Mouse (Mus musculus): ENCODE results near the gene Rdh5. TPM values are rescaled to one million over a fixed set of nuclear protein-coding genes. Genes with fewer than 3 reads are reported as not detected.

Rdh5 gene
- total and polyA plus RNA-seq, 2 experiments from 2014 or later: 7.6 to 9.3 TPM

DNA sequence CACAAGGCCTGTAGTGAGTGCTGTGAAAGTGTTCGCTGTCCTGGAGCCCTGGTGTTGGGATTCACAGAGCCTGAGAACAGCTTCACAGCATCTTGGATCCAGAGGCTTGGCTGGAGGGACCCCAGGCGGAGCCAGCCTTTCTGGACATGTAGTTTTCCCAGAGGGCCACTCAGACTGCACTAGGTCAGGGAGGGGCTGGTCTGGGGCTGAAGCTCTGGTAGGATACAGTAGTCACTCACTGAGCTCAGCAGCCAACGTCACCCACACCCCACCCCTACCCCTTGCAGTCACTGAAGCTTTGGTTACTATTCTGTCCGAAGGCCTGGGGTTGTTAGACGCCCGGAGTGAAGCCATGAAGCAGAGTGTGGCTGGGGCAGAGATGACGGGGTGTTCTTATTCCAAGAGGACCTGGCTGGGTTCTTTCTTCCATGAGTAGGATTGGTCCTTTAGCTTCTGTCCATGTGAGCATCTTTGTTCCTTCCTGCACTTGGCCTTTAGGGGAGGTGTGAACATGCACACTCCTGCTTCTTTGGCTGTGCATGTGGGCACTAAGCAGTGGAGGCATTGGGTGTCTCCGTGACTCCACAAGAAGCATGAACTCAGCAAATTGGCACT lies 13.2 kb upstream of the Rdh5 start:
- TF ChIP-seq CTCF (IDR thresholded peaks at IDR 0.05; ENCODE audit: low read depth) (no peak), EP300 (IDR thresholded peaks at IDR 0.05; ENCODE audit: low read depth) (no peak)
- peaks cover 14% of the 10 kb centered on the region; the same call in 1 of the 2 replicates for H3K27me3 ChIP-seq (ENCODE audit: control insufficient read depth, insufficient read depth, low read length)
- no peak overlapping the region for H3K27ac ChIP-seq (ENCODE audit: low read depth)
- peaks cover 23% of the 10 kb centered on the region; the same call in 1 of the 2 replicates for H3K4me1 ChIP-seq (ENCODE audit: control insufficient read depth, insufficient read depth)
- 0 out of 2 replicates have a peak overlapping the region, but pooled peaks have one; percentile 55 for H3K4me3 ChIP-seq (ENCODE audit: low read depth, low read length)
- H3K9ac ChIP-seq (replicated peaks; ENCODE audit: low read depth, low read length): no peak overlapping the region
- DNase-seq (ENCODE audit: low spot score) (no peak), ATAC-seq (ENCODE audit: insufficient read depth, low read depth) (no peak)
- WGBS: 76% methylated on average over 8 of the region's 8 CpGs
- H3K9me3 ChIP-seq (replicated peaks; ENCODE audit: control insufficient read depth, low read length): no peaks in the 10 kb centered on the region
- no peaks in the 10 kb centered on the region for H3K36me3 ChIP-seq (replicated peaks; ENCODE audit: control insufficient read depth, insufficient read depth, low read length)
- H3K4me2 ChIP-seq (ENCODE audit: low read depth, low read length): peak overlapping the region; percentile 81

- H3K27ac ChIP-seq (ENCODE audit: low read depth): no peak overlapping the region; the same call in 1 of the 2 replicates
- H3K4me3 ChIP-seq (ENCODE audit: low read depth, low read length): peak overlapping the region; percentile 55
- TF ChIP-seq CTCF (IDR thresholded peaks at IDR 0.05; ENCODE audit: low read depth) (0 out of 2 replicates have a peak, but pooled peaks have one; percentile 7), EP300 (IDR thresholded peaks at IDR 0.05; ENCODE audit: low read depth) (no peak)
- H3K4me1 ChIP-seq (ENCODE audit: control insufficient read depth, insufficient read depth): peaks cover 23% of the 10 kb centered on the region; the same call in 1 of the 2 replicates
- H3K9me3 ChIP-seq (replicated peaks; ENCODE audit: control insufficient read depth, low read length): no peaks in the 10 kb centered on the region
- ATAC-seq (ENCODE audit: insufficient read depth, low read depth) (no peak), DNase-seq (ENCODE audit: low spot score) (no peak)
- peaks cover 14% of the 10 kb centered on the region; the same call in 1 of the 2 replicates for H3K27me3 ChIP-seq (ENCODE audit: control insufficient read depth, insufficient read depth, low read length)
- 56% methylated on average over 7 of the region's 7 CpGs for WGBS
- H3K4me2 ChIP-seq (ENCODE audit: low read depth, low read length): peak overlapping the region; percentile 81
- H3K36me3 ChIP-seq (replicated peaks; ENCODE audit: control insufficient read depth, insufficient read depth, low read length): no peaks in the 10 kb centered on the region
- H3K9ac ChIP-seq (replicated peaks; ENCODE audit: low read depth, low read length): no peak overlapping the region
Measured at GRCm38 (mm10) chr10:128934997-128935787, 12.5 kb upstream of the Rdh5 start.

DNA sequence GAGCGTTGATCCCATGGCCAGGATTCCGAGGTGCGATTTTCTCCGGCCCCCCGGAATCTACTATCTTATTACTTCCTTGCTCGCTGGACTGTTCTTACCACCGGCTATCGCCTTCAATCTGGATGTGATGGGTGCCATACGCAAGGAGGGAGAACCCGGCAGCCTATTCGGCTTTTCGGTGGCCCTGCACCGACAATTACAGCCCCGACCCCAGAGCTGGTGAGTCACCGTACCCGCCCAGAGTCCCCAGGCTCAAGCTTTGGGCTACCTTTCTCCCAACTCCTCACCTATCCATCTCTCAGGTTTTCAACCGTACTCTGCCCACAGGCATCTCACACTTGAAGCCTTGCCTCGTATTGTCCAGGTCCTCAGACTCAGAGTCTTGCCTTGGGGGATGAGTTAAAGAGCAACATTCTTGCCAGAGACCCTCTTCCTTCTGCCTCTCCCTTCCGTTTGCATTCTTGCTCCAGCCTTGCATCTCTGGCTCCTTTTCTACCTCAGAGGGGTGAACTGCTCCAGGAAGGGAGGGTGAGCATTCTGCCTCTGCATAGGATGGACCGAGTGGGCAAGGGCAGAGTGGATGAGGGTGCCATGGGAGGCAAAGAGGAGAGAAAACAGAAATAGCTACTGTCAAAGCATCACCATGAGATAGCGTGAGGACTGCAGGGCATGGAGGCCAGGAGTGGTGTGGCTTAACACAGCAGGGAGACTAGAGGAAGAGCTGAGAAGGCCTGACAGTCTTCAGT lies 11.5 kb upstream of the Rdh5 start:
- DNase-seq (ENCODE audit: low spot score) (no peak), ATAC-seq (ENCODE audit: insufficient read depth, low read depth) (no peak)
- H3K9ac ChIP-seq (replicated peaks; ENCODE audit: low read depth, low read length): peak overlapping the region; percentile 60
- no peak overlapping the region for H3K27ac ChIP-seq (ENCODE audit: low read depth)
- H3K4me3 ChIP-seq (ENCODE audit: low read depth, low read length): peak overlapping the region; percentile 55
- H3K9me3 ChIP-seq (replicated peaks; ENCODE audit: control insufficient read depth, low read length): no peaks in the 10 kb centered on the region
- TF ChIP-seq CTCF (IDR thresholded peaks at IDR 0.05; ENCODE audit: low read depth) (no peak), EP300 (IDR thresholded peaks at IDR 0.05; ENCODE audit: low read depth) (no peak)
- H3K4me2 ChIP-seq (ENCODE audit: low read depth, low read length): peak overlapping the region; percentile 81
- peaks cover 14% of the 10 kb centered on the region; the same call in 1 of the 2 replicates for H3K27me3 ChIP-seq (ENCODE audit: control insufficient read depth, insufficient read depth, low read length)
- 7% methylated on average over 21 of the region's 21 CpGs for WGBS
- no peaks in the 10 kb centered on the region for H3K36me3 ChIP-seq (replicated peaks; ENCODE audit: control insufficient read depth, insufficient read depth, low read length)
- H3K4me1 ChIP-seq (ENCODE audit: control insufficient read depth, insufficient read depth): peaks cover 32% of the 10 kb centered on the region; the same call in 1 of the 2 replicates

DNA sequence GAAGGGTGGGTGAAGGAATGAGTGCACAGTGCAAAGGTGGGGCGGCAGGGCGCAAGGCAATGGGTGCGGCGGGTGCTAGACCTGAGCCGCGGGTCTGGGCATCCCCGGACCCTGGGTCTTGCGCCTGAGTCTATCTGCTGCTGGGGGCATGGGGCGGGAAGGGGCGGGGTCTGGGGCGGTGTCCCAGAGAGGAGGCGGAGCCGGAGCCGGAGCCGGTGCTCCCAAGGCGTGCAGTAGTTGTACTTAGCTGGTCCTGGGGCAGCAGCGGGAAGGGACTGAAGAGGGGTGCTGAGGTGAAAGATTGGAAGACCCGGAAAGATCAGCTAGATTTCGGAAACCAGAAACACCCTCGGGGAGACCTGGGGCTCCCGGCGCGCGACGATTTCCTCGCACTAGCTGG lies 10.9 kb upstream of the Rdh5 start, which contains the start of gene Itga7:
Itga7 (plus strand) TSS at position 245 of the 400 bp plus-strand sequence.
- peaks cover 14% of the 10 kb centered on the region; the same call in 1 of the 2 replicates for H3K27me3 ChIP-seq (ENCODE audit: control insufficient read depth, insufficient read depth, low read length)
- WGBS: under 1% methylated on average over 26 of the region's 26 CpGs
- H3K4me1 ChIP-seq (ENCODE audit: control insufficient read depth, insufficient read depth): peaks cover 37% of the 10 kb centered on the region; the same call in 1 of the 2 replicates

DNA sequence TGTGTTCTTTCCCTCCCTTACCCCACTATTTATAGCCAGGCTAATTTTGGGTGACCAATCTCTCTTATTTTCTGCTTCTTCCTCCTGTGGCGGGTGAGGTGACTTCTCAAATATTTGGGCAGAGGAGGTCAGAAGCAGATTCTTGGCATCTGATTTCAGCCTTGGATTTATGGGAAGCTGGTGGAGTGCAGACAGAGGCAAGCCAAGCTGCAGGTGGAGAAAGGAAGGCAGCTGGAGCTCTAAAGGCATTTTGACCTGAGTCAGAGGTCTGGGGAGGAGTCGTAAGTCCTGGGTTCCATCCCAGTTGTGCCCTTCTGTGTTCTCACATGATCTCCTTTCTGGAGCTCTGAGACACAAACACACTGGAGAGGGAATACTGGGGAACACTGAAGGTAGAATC lies 8.8 kb upstream of the Rdh5 start:
- Histone ChIP-seq H3K4me1 (ENCODE audit: control insufficient read depth, insufficient read depth) (peaks cover 30% of the 10 kb centered on the region; the same call in 1 of the 2 replicates), H3K9me3 (replicated peaks; ENCODE audit: control insufficient read depth, low read length) (no peaks in the 10 kb centered on the region), H3K4me3 (ENCODE audit: low read depth, low read length) (no peak overlapping the region), H3K4me2 (ENCODE audit: low read depth, low read length) (peak overlapping the region; percentile 4; the same call in 1 of the 2 replicates), H3K27ac (ENCODE audit: low read depth) (peak overlapping the region; percentile 72), H3K36me3 (replicated peaks; ENCODE audit: control insufficient read depth, insufficient read depth, low read length) (no peaks in the 10 kb centered on the region), H3K27me3 (ENCODE audit: control insufficient read depth, insufficient read depth, low read length) (peaks cover 14% of the 10 kb centered on the region; the same call in 1 of the 2 replicates), H3K9ac (replicated peaks; ENCODE audit: low read depth, low read length) (no peak overlapping the region)
- ATAC-seq (ENCODE audit: insufficient read depth, low read depth) (peak; percentile 37; the same call in 1 of the 2 replicates), DNase-seq (ENCODE audit: low spot score) (no peak)
- TF ChIP-seq CTCF (IDR thresholded peaks at IDR 0.05; ENCODE audit: low read depth) (no peak), EP300 (IDR thresholded peaks at IDR 0.05; ENCODE audit: low read depth) (no peak)
- 17% methylated on average over 2 of the region's 2 CpGs for WGBS

More for the DNA sequence above, 10.9 kb upstream of the Rdh5 start, which contains the start of gene Itga7:
- TF ChIP-seq CTCF (IDR thresholded peaks at IDR 0.05; ENCODE audit: low read depth) (no peak), EP300 (IDR thresholded peaks at IDR 0.05; ENCODE audit: low read depth) (no peak)
- H3K36me3 ChIP-seq (replicated peaks; ENCODE audit: control insufficient read depth, insufficient read depth, low read length): no peaks in the 10 kb centered on the region
- H3K9me3 ChIP-seq (replicated peaks; ENCODE audit: control insufficient read depth, low read length): no peaks in the 10 kb centered on the region
- DNase-seq (ENCODE audit: low spot score): no peak
- peak within 1 kb of the TSS; percentile 81 for H3K4me2 ChIP-seq (ENCODE audit: low read depth, low read length)
- peak within 1 kb of the TSS; percentile 55 for H3K4me3 ChIP-seq (ENCODE audit: low read depth, low read length)
- no peak within 1 kb of the TSS for H3K27ac ChIP-seq (ENCODE audit: low read depth)
- ATAC-seq (ENCODE audit: insufficient read depth, low read depth): peak; percentile 55
- peak within 1 kb of the TSS; percentile 60 for H3K9ac ChIP-seq (replicated peaks; ENCODE audit: low read depth, low read length)

Data from heart, postnatal 0 days (tissue).